Mouse (Mus musculus) erythroid progenitor cell, adult 5-6 weeks (primary cell): ENCODE data around the gene Slc17a7. TPM values are rescaled to one million over a fixed set of nuclear protein-coding genes. Genes with fewer than 3 reads are reported as not detected.

ENCODE experiments used
- ATAC-seq: replicated peaks from 2 replicates; pipeline ENCODE4 v1.8.0; 2016; ENCODE audit warnings: moderate number of reproducible peaks, mild to moderate bottlenecking, moderate TSS enrichment, inconsistent platforms; ENCODE audit not compliant: poor library complexity, low FRiP score, severe bottlenecking
- total RNA-seq, 2 experiments: library from RNA; stranded (forward) in 1 of 2; stranded (reverse) in 1 of 2; fragments of 150-400 nt in 1 of 2; fragments of 186-747, 209-891 nt in 1 of 2; gene quantifications; 2 replicates each; pipeline versions ENCODE4 v1.2.3 to v1.2.4; 2015 to 2017; ENCODE audit warnings: low replicate concordance in 2 of 2

The Slc17a7 gene
- total RNA-seq, 2 experiments from 2014 or later, result not detected

- ATAC-seq, result no peak
Observed at GRCm38 (mm10) chr7:45193406-45193805, 29.7 kb downstream of the Slc17a7 start.

GRCm38 (mm10) chr7:45193871-45194785 is 30.4 kb downstream of the Slc17a7 start:
- peak; percentile 17; the same call in 1 of the 2 replicates for ATAC-seq

- ATAC-seq, result no peak
Observed at GRCm38 (mm10) chr7:45195341-45196175, 31.8 kb downstream of the Slc17a7 start.

- ATAC-seq, result no peak
Observed at GRCm38 (mm10) chr7:45196176-45196535, 32.4 kb downstream of the Slc17a7 start.

GRCm38 (mm10) chr7:45196994-45197393 is 33.2 kb downstream of the Slc17a7 start:
- no peak for ATAC-seq

GRCm38 (mm10) chr7:45198435-45198834 is 34.7 kb downstream of the Slc17a7 start:
- no peak for ATAC-seq

- no peak for ATAC-seq
Observed at GRCm38 (mm10) chr7:45198961-45199360, 35.2 kb downstream of the Slc17a7 start.

GRCm38 (mm10) chr7:45202654-45203053 is 38.9 kb downstream of the Slc17a7 start:
- ATAC-seq, result no peak

- peak; percentile 88 for ATAC-seq
Observed at GRCm38 (mm10) chr7:45204380-45205143, 40.8 kb downstream of the Slc17a7 start, which contains the start of gene Ccdc155. Gene Ccdc155 (minus strand): TSS chr7:45204892.

- no peak for ATAC-seq
Observed at GRCm38 (mm10) chr7:45208260-45208659, 44.5 kb downstream of the Slc17a7 start.

- ATAC-seq, result 0 out of 2 replicates have a peak, but pooled peaks have one; percentile 3
Observed at GRCm38 (mm10) chr7:45211070-45211469, 47.3 kb downstream of the Slc17a7 start.

- ATAC-seq, result peak; percentile 89
Observed at GRCm38 (mm10) chr7:45211851-45212251, 48.1 kb downstream of the Slc17a7 start, which contains the start of gene Dkkl1. Gene Dkkl1 (minus strand): TSS chr7:45212147.

GRCm38 (mm10) chr7:45212356-45212755 is 48.6 kb downstream of the Slc17a7 start:
- no peak for ATAC-seq

GRCm38 (mm10) chr7:45213708-45214107 is 50.0 kb downstream of the Slc17a7 start:
- no peak for ATAC-seq

- no peak for ATAC-seq
Observed at GRCm38 (mm10) chr7:45215673-45216441, 52.1 kb downstream of the Slc17a7 start, which contains the start of gene Tead2. Gene Tead2 (plus strand): TSS chr7:45215753.

- ATAC-seq, result no peak
Observed at GRCm38 (mm10) chr7:45216442-45217183, 52.9 kb downstream of the Slc17a7 start.

- no peak for ATAC-seq
Observed at GRCm38 (mm10) chr7:45221680-45222079, 57.9 kb downstream of the Slc17a7 start.

- ATAC-seq, result no peak
Observed at GRCm38 (mm10) chr7:45224826-45225225, 61.1 kb downstream of the Slc17a7 start.
